Mouse (Mus musculus): ENCODE results near the gene Slamf8.

The Slamf8 gene

DNA sequence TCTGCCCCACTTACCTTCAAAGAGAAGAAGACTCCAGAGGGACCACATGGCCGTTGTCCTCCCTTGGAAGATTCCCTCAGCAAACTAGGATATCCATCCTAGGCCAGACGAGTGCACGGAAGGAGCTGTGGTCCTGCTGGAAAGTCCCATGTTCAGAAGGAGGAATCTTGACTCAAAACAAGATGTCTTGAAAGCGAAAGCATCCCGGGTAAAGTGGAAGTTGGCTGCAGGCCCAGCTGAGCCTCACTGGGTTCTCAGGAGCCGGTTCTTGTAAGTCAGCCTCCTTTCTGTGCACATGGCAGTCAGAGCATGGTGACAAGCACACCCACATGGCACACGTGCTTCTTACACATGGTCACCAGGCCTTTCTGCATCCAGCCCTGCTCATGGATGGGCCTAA lies at the start of gene Slamf8:
Gene Slamf8, minus strand, starts transcription at position 184 of the 400 bp plus-strand sequence.
- no peak for DNase-seq

DNA sequence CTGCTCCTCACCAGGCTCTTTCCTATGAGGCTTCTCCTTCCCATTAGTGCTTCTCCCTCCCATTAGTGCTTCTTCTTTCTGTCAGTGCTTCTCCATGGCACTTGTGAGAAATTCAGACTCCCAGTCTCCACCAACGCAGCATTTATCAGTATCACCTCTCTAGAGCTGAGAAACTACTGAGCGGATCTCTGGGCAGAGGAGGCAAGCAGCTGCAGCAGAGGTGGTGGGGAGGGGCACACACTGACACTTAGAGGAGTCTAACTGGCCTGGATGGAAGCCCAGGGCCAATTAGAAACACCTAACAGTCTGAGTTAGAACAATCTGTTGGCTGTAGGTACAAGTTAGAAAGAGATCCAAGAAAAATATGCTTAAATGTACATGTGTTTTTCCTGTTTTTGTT lies 48.4 kb upstream of the Slamf8 start:
- DNase-seq: no peak

DNA sequence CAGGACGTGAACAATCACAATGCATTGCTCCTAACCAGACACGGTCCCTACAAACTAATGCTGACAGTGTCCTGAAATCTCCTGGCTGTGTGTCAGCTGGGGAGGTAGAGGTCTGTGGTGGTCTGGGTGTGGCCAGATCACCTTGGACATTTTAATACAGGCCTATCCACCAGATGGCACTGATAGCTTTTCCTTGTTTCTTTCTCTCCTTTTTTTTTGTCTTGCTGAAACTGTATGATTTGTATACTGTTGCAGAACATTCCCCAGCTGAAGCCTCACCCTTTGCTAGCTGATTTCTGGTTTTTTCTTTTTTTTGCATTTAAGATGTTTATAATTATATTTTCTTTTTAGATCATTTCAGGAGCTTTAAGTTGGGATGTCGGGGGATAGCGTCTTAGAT lies 47.4 kb upstream of the Slamf8 start:
- DNase-seq: no peak

DNA sequence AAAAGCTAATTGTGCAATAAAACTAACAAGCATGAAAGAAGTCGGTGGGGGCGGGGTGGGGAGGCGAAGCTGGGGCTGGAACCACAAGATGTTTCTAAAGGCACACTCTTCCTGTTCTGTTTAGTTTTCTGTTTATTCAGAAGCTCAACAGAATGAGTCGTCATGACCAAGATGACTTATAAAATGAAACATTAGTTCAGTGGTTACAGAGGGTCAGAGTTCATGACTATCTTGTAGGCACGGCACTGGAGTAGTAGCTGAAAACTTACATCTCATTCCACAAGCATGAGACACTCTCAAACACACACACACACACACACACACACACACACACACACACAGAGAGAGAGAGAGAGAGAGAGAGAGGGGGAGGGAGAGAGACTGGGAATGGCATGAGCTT lies 45.9 kb upstream of the Slamf8 start:
- DNase-seq: no peak

DNA sequence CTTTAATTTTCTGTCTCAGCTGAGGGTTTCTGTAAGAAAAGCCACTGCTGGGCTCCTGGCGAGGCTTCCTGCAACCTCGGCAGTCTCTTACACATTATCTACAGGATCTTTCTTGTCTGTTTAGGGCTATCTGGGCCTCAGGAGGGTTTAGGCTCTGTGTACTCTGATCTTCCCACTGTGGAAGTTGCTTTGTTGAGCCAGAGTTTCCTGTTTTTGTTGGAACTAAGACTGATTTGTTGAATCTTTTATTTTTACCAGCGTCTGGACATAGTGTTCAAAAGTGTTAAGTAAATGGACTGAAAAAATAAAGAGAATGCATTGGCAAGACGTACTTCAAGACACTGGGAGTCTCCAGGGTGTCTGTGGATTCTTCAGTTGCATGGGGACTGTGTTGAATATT lies 44.9 kb upstream of the Slamf8 start:
- no peak for DNase-seq

DNA sequence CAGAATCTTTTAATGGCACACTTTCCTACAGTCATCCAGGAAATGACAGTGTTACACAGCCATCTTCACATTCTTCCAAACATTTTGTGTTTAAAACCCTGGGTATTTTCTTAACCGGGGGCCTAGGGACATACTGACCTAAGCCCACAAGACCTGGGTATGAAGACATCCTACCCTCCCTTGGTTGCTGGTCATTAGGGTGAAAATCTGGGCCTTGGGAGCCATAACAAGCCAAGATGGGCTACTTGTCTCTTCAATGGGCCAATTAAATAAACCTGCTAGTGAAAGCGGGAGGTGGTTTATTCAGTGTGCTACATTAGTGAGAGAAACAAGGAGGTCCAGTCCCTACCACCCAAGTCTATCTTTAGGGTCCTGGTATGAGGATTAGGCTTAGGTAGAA lies 43.8 kb upstream of the Slamf8 start:
- DNase-seq: no peak

DNA sequence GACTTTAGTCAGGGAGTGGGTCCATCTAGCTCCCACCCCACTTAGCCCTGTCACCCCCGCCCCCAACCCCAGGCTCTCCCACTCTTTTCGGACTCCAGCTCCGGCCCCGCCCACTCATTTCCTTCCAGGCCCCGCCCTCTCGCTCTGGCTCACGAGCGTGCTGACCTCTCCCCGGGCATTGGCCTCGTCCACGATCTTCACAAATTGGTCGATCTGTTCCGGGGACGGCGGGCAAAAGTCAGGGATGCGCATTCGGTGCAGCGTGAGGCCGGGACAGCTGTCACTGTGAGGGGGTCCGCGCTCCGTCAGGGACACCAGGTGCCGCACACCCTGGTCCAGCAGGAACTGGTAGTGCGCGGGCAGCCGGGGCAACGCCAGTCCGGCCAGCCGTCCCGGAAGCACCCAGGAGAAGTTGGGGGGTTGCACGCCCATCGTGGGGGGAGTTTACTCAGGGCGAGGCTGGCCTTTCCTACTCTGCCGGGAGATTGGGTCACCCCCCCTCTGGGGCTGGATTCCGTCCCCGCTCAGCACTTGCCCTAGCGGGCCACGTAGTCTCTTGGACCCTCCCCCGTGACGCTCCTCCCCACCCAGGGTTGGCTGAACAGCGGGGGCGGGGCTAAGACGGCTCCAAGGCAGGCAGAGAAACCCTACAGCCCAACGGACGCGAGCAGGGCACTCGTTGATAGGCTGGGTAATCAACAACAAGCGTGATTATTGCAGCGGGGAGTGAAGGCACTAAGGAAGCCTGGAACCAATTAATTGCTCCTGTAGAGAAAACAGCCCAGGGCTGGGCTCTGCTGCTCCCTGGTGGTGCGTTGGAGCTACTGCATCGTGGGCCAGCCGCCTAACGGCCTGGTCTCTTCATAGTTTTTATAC lies 42.3 kb upstream of the Slamf8 start, which contains the start of gene Dusp23:
Gene Dusp23, minus strand, starts transcription at position 512 of the 876 bp plus-strand sequence.
- DNase-seq: peak; percentile 96

DNA sequence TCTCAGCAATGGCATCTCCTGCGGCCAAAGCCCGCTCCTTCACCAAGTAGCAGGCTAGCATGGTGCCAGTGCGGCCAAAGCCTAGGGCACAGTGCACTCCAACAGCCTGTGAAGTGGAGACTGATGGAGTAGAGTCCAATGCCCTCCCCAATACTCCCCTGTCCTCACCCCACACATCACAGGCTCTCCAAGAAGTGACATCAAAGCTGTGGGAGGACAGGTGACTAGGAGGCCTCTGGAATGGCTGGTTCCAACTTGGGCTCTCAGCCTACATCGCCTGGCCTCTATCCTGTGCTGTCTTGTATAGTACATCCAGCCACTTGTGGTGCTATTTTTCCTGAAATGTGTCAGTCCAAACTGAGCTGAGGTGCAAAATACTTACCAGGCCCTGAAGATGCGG lies 41.4 kb upstream of the Slamf8 start:
- peak; percentile 11 for DNase-seq

DNA sequence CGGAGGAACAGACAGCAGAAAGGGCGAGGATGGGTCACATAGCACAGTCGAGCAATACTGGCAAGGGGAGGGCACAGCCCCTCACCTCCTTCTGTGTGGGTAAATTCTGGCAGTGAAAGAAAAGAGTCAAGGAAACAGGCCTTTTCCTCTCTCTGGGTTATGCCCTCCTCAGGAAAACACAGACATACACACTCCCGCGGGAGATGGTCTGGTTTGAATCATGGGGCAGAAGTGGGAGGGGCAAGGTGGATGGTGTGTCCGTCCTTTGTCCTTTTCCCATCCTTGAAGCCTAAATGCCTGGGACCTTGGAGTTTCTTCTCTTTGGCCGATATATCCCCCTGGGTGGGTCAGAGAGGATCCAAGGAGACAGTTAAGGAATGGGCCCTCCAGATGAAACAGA lies 39.5 kb upstream of the Slamf8 start:
- no peak for DNase-seq

DNA sequence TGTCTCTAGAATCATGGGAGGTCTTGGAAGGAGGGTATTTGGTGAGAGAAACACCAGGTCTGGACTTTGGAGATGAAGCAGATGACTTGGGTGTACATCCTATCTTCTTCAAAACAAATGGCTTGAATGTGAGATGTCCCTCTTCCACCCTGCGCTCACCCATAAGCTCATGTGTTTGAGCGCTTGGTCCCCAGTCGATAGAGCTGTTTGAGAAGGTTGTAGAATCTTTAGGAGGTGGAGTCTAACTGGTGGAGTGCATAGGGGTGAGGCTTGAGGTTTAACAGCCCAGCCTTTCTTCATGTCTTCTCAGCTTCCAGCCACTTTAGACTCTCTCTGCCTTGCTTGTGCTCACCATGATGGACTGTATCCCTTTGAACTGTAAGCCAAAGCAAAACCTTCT lies 35.9 kb upstream of the Slamf8 start:
- no peak for DNase-seq

DNA sequence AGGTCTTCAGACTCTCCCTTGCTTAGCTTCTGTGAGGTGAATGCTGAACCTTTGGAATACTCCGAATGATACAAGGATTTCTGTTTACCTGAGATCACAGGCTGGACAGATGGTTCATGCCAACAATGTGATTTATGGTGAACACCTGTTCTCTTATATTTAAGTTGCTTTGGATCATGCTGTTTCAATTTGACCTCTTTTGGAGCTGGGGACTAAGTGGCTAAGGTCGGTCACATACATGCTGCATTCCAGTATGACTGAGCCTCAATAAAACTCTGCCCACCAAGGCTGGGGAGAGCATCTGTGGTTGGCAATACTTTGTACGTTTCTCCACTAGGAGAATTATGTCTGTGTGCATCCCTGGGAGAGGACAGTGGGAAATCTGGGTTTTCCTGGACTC lies 33.7 kb upstream of the Slamf8 start:
- DNase-seq: no peak

DNA sequence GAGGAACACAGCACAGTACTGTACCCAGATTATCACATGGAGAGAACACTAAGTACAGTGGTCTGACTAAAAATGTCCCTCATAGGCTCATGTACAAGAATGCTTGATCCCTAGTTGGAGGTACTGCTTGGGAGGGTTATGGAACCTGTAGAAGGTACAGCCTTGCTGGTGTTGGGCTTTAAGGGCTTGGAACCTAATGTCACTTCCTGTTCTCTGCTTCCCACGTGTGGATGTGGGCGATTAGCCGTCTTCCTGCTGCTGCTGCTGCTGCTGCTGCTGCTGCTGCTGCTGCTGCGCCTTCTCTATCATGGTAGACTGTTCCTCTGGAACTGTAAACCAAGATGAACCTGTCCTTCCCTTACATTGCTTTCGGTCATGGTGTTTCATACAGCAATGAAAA lies 33.2 kb upstream of the Slamf8 start:
- DNase-seq: no peak

DNA sequence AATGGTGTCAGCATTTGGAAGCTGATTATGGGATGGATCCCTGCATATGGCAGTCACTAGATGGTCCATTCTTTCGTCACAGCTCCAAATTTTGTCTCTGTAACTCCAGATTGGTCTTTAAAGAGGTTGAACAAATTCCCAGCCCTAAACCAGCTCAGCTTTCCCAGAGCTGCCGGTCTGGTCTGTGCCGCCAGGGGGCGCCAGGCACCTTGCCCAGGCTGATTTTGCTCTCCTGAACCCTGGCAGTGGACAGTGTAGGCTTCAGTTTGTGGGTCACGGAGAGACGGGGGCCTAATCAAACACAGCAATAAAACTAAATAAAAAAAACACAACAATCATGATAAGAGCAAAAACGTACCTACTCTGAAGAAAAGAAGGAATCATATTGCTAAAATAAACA lies 28.9 kb upstream of the Slamf8 start:
- peak; percentile 72 for DNase-seq

DNA sequence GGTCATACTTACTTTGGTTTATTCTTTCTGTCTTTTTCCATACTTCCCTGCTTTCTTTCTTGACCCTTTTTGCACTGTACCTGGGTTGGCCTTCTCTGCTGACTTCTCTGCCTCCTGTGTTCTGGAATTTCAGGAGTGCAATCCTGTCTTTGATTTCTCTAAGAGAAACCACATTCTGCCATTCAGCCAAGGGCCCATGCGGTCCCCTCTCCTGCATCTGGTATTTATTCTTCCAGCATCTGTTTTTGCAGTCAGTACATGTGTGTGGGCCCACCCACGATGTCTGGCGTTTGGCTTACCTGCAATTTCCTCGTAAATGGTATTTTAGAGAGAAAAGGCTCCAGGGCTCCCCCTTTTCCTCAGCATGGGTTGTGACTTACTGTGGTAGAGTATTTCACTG lies 27.8 kb upstream of the Slamf8 start:
- no peak for DNase-seq

DNA sequence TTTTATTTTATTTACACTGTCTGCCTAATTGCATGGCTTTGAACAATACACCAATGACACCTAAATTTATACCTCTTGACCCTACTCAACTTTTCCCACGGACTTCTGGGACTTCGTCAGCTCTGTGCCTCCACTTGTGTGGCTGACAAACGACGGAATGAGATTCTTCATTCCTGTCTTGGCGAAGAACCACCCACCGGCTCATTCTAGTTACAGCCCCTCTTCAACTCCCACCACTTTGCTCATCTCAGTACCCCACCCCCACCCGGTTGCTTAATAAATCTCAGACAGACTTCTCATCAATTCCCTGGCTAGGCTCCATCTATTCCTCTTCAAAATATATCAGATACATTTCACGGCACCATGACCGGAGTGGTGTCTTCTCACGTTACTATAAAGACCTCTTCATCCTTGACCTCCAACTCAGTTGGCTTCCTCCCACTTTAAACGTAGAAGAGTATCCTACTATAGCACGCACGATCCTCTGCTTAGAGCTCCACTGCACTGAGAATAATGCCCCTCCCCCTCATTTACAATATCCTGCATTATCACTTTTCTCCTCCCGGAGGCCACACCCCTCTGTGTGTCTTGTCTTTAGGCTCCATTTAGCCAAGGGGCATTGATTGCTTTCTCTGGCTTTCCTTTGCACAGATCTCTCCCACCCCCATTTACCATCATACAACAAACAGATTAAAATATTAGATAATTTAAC lies 27.2 kb upstream of the Slamf8 start:
- no peak for DNase-seq

DNA sequence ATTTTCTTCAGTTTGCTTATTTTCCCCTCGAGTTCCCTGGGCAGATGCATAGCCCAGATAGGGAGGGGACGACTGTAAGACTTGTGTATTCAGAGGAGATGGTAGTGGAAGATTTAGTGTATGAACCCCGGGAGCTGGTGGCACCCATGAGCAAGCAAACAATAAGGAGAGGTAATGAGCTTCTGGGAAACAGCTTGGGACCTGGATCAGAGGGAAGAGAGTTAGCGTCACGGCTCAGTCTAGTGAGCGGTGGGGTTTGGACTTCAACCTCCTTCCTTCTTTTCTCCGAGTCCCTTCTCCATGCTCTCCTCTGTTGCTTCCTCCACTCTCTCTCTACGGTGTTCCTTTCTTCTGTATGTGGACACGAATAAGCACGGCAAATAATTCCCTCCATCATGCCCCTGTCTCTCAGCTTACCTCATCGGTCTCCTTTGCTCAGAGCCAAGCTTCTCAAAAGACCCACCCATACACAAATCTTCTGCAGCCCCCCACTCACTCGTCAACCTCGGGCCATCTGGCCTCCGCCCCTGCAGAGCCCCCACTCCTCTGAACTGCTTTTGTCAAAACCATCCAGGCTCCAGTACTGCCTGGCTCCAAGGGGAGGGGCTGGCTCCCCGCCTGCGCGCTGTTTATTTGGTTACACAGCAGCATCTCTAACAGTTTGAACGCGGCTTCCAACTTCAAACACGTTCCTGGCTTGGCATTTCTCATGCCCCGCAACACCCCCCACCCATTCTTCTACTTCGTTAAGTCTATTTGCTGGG lies 26.4 kb upstream of the Slamf8 start:
- no peak for DNase-seq

DNA sequence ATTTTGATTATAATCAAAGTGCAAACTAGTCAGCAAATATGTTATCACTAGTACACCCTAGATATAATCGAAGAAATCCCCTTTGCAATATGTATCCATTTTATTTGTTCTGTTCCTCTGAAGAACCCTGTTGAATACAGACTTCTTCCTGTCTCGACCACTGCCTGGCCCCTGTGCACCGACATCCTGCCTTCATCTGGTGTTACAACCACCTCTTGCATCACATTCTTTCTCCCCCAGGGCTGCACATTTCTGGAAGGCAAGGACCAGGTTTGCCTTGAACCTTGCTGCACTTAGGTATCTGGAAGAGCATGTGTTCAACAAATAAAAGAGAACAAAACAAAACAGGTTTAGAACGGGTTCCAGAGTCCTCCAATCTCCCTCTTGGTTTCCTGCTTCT lies 25.0 kb upstream of the Slamf8 start:
- no peak for DNase-seq

DNA sequence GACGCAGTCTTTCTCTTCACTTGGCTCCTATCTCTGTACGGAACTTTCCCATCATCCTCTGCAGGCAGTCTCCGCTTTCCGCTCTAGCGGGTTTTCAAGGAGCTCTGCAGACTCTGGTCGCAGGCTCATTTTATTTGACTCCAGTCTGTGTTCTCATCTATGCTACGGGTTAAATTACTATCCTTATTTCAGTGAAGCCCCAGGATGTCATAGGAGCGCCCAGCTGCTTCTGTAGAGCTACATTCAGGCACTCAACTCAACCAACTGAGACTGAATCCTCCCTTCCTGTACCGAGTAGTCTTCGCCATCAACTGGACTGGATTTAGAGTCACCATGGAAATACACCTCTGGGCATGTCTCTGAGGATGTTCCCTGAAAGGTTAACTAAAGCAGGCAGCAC lies 24.3 kb upstream of the Slamf8 start:
- DNase-seq: no peak

DNA sequence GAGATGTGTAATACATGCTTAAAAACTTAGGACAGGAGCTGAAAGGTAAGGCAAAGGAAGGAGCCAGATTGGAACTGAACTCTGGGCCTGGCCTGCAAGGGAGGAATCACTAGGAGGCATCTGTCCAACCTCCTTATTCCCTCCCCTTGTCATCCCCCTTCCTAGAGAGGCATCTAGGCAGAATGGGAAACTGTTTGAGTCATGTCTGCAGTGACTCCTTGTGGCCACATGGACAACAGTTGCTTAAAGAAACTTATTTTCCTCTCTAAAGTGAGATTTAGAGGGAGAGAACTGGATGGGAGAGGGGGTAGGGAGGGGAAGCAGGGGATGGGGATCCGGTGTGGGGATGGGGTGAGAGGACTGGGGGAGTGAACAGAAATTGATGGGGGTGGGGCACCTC lies 22.4 kb upstream of the Slamf8 start:
- no peak for DNase-seq

DNA sequence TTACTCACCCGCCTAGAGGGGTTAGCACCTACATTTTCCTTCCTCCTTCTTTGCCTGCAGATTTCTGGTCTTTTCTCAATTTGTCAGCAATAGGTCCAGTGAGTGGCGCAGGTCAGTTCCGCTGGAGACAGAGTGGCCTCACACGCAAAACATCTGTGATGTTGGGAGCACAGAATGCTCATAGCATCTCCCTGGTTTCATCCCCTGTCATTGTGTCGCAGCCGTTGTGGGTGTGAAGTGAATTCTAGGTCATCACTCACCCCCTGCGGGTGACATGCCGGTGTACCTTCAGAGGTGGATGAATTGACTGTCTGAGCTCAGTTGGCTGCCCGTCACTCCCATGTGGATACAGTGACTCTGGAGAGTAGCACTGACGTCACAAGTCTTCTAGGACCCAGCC lies 20.9 kb upstream of the Slamf8 start:
- no peak for DNase-seq

DNA sequence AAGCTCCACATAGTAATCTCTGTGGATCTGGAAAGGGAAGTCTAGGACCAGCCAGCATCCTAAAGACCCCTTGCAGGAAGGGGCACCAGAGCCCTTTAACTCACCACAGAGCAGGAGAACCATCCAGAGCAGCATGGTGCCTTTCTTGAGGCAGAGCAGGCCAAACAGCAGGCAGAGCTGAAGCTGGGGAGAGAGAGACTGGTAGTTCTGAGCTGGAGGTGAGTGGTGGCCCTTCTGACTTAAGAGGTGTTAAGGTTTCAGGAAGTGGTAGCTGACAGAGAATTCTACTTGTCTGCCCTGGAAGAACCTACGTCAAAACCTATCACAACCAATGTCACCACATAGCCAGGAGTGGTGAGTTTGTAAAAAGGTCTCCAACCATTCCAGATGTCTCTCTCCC lies 12.0 kb upstream of the Slamf8 start, which contains the start of gene Fcrl6:
Gene Fcrl6, minus strand, starts transcription at position 226 of the 400 bp plus-strand sequence.
- DNase-seq: no peak

DNA sequence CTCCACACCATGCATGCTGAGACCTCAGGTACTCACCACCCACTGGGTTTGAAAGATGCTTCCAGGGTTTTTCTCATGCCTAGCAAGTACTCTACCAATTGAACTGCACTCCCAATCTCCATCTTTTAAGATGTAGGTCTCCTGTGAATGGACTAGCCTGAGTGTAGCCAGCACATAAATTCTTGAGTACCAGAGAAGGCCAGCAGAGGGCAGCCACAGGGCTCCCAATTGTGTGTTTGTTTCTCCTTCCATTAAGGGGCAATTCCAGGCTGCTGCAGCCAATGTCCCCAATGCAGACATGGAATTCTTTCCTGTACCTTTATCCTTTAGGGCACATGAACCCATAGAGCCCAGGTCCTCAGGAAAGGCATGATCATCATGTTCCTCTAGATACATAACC lies 4.1 kb upstream of the Slamf8 start:
- DNase-seq: no peak

DNA sequence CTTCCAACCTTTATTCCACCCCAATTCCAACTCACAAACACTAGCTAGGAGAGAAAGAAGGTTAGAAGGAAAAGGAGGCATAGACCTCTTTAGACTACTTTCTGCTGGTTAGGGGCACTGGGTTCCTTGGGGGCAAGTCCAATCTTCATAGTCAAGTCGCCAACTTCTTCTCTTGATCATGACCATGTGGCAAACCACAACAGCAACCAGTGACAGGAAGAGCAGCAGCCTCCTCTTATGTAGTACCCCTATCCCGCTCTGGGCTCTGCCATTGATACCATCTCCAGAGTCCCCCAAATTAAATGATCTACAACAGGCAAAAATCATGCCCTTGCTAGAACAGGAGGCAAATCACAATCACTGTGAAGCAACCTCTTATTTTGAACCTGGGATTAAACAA lies 3.6 kb upstream of the Slamf8 start:
- DNase-seq: no peak

DNA sequence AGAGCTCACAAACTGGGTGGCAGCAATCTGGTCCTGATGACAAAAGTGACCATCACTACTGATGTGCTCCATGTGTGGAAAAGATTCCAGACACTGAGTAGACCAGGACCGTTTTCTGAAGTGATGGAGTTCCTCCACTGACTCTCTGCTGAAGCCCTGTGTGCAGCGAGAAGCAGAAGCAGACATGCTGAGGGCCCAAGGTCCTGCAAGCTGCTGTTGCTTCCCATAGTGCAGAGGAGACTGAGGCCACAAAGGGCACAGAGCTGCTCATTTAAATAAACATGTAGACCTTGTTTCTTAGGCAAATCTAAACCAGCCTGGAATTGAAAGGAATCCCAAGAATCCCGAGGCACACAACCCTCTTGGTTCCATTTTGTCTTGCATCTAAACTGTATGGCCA lies 3.0 kb upstream of the Slamf8 start:
- DNase-seq: no peak

Data from cerebellum, adult 8-10 months (tissue).